Mouse (Mus musculus): Measurements from ENCODE around the gene Serpine1.

Serpine1 gene

GRCm38 (mm10) chr5:137096037-137096436, 24.0 kb upstream of the Serpine1 start:
- DNase-seq (ENCODE audit: low spot score in 2 of 2) = peak; percentile 65 to 72

- DNase-seq (ENCODE audit: low spot score in 2 of 2) = no peak
These were observed 23.1 kb upstream of the Serpine1 start for GRCm38 (mm10) chr5:137095135-137095534.

- no peak for DNase-seq (ENCODE audit: low spot score in 2 of 2)
These were observed 21.7 kb upstream of the Serpine1 start for GRCm38 (mm10) chr5:137093720-137094119.

GRCm38 (mm10) chr5:137091560-137091959, 19.5 kb upstream of the Serpine1 start:
- no peak for DNase-seq (ENCODE audit: low spot score in 2 of 2)

GRCm38 (mm10) chr5:137090870-137091269, 18.8 kb upstream of the Serpine1 start:
- DNase-seq (ENCODE audit: low spot score in 2 of 2) = no peak

GRCm38 (mm10) chr5:137087410-137087809, 15.3 kb upstream of the Serpine1 start:
- no peak for DNase-seq (ENCODE audit: low spot score in 2 of 2)

GRCm38 (mm10) chr5:137085731-137086130, 13.7 kb upstream of the Serpine1 start:
- no peak for DNase-seq (ENCODE audit: low spot score in 2 of 2)

GRCm38 (mm10) chr5:137085021-137085420, 13.0 kb upstream of the Serpine1 start:
- no peak for DNase-seq (ENCODE audit: low spot score in 2 of 2)

GRCm38 (mm10) chr5:137083051-137083450, 11.0 kb upstream of the Serpine1 start:
- DNase-seq (ENCODE audit: low spot score in 2 of 2) = no peak

GRCm38 (mm10) chr5:137079849-137080248, 7.8 kb upstream of the Serpine1 start:
- DNase-seq (ENCODE audit: low spot score in 2 of 2) = no peak

- DNase-seq (ENCODE audit: low spot score in 2 of 2) = no peak
These were observed 6.5 kb upstream of the Serpine1 start for GRCm38 (mm10) chr5:137078616-137079015.

- DNase-seq (ENCODE audit: low spot score in 2 of 2) = no peak
These were observed 6.0 kb upstream of the Serpine1 start for GRCm38 (mm10) chr5:137078041-137078440.

GRCm38 (mm10) chr5:137077187-137077586, 5.1 kb upstream of the Serpine1 start:
- DNase-seq (ENCODE audit: low spot score in 2 of 2) = no peak

- DNase-seq (ENCODE audit: low spot score in 2 of 2) = no peak
These were observed 4.3 kb upstream of the Serpine1 start for GRCm38 (mm10) chr5:137076191-137076930.

GRCm38 (mm10) chr5:137075726-137076125, 3.7 kb upstream of the Serpine1 start:
- no peak for DNase-seq (ENCODE audit: low spot score in 2 of 2)

GRCm38 (mm10) chr5:137074191-137074651, 2.2 kb upstream of the Serpine1 start:
- peak; percentile 30 to 40 for DNase-seq (ENCODE audit: low spot score in 2 of 2)

- no peak for DNase-seq (ENCODE audit: low spot score in 2 of 2)
These were observed 1.1 kb upstream of the Serpine1 start for GRCm38 (mm10) chr5:137073141-137073540.

- no peak for DNase-seq (ENCODE audit: low spot score in 2 of 2)
These were observed 1.0 kb downstream of the Serpine1 start for GRCm38 (mm10) chr5:137070881-137071605.

- DNase-seq (ENCODE audit: low spot score in 2 of 2) = no peak
These were observed 3.4 kb downstream of the Serpine1 start for GRCm38 (mm10) chr5:137068711-137069110.

GRCm38 (mm10) chr5:137065923-137066322, 6.1 kb downstream of the Serpine1 start:
- DNase-seq (ENCODE audit: low spot score in 2 of 2) = no peak

GRCm38 (mm10) chr5:137065454-137065853, 6.6 kb downstream of the Serpine1 start:
- no peak for DNase-seq (ENCODE audit: low spot score in 2 of 2)

GRCm38 (mm10) chr5:137062601-137063000, 9.5 kb downstream of the Serpine1 start:
- DNase-seq (ENCODE audit: low spot score in 2 of 2) = no peak

All from right cerebral cortex, adult 2 months (tissue).